Mouse (Mus musculus) monocyte, adult 2 months (primary cell): ENCODE measurements around the gene Col9a3.

Source experiments
- DNase-seq, 2 experiments: peaks; one replicate each; pipeline ENCODE4 v3.0.0; 2022; ENCODE audit warnings: low spot score in 2 of 2, low read depth in 1 of 2

Col9a3 gene

DNA sequence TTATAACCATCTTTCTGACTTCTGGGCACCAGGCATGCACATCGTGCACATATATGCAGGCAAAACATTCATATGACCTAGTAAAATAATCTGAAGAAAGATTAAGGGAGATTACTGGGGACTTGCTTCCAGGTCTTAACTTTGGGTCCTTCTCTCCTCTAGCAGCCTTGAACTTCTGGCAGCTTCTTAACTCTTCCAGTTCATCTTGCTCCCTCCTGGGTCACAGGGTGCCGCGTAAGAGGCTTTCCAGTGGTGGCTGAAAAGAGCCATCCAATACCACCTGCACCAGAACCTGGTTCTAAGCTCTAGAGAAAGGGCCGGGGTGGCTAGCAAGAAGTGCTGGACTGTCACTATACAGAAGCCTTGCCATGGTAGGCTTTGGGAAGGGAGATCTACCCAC, at the start of gene Col9a3:
Gene Col9a3 (plus strand): TSS at position 301 of the 400 bp plus-strand sequence.
- no peak for DNase-seq

- no peak for DNase-seq
Observed at GRCm38 (mm10) chr2:180552340-180552739, 45.2 kb upstream of the Col9a3 start.

DNA sequence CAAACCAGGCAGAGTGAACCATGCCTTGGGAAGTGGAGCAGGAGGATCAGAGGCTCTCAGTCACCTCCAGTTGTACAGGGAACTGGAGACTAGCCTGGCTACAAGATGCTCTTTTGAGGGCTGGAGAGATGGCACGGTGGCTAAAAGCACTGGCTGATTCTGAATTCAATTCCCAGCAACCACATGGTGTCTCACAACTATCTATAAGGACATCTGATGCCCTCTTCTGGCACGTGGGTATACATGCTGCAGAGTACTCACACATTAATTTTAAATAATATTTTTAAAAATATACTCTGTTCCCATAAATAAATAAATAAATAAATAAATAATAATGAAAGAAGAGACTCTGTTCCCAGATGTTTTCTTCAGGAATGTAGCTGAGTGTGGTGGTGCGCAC, 42.4 kb upstream of the Col9a3 start:
- no peak for DNase-seq

DNA sequence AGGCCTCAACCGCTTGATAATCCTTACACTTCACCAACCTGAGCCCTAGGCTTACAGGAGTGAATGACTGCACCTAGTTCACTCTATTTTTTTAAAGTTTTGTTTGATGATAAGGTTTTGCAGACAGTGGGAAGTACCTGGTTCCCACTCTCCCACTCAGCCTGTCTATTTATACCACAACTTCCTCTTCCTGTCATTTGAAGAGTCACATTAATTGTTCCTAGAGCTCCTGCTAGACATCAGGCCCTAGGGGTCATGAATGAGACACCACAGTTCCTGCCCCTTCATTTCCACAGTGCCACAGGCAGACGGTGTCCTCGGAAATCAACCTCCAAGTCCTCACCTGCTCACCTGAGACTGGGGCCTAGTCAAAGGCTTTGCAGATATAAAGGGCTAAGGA, 41.1 kb upstream of the Col9a3 start:
- no peak for DNase-seq

- no peak for DNase-seq
Observed at GRCm38 (mm10) chr2:180560245-180560644, 37.3 kb upstream of the Col9a3 start.

DNA sequence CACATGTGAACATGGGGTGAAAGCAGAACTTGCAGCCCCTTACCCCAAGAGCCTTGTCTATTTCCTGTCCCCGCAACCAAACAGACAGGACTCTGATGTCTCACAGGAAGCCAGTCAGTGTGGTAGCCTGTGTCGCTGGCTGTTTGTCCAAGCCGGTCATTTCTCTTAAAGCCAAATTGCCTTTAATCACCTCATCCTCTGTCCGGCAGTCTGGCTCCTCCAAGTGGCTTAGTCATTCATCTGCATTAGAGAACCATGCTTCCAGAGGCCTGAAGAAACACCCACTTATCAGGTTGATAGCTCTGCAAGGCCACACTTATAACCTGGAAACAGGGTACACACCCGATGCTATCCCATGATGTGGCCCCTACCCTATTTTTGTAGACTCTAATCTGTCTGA, 35.4 kb upstream of the Col9a3 start:
- no peak for DNase-seq

DNA sequence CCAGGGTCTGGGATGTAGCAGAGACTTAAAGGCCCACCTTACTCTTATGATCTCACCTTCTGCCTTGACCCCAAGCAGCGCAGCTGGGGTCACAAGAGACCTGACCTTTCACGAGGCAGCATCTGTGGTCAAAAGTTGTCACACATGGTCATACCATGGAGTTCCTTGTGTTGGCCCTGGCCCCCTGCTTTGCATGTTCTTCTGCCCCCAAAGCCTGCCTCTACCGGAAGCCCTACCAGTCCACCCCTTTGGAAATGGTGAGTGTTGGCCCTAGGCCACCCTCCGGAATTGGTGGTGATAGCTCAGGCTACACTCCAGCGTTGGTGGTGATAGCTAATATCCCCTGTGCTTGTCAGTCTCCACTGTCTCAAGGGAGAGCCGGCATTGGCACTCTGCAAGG, 34.3 kb upstream of the Col9a3 start:
- no peak for DNase-seq

GRCm38 (mm10) chr2:180563841-180564240, 33.7 kb upstream of the Col9a3 start:
- no peak for DNase-seq

GRCm38 (mm10) chr2:180566240-180566913, 31.2 kb upstream of the Col9a3 start:
- DNase-seq: no peak

GRCm38 (mm10) chr2:180569028-180569643, 28.5 kb upstream of the Col9a3 start:
- DNase-seq: no peak

- DNase-seq: no peak
Observed at GRCm38 (mm10) chr2:180576482-180576881, 21.1 kb upstream of the Col9a3 start.

GRCm38 (mm10) chr2:180578686-180579085, 18.9 kb upstream of the Col9a3 start:
- peak in 1 of 2 experiments; percentile 51 for DNase-seq

DNA sequence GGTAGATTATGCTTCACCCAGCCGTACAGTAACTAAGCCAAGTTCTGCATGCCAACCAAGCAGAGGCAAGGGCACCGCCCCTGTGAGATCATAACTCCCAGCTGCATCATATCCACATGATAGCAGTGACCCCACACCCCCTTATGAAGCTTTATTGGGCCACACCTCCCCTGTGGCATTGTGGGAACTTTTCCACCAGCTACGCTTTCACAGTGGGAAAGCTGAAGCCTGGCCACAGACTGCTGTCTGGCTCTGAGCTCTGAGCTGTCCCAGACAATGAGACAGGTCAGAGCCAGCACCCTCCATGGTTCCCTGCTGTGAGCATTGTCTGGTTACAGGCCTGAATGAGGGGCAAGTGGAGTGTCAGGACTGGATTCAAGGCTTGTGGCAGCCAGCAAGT, 16.6 kb upstream of the Col9a3 start, which contains the start of gene Mrgbp:
Gene Mrgbp (plus strand): TSS at position 303 of the 400 bp plus-strand sequence.
- no peak for DNase-seq

GRCm38 (mm10) chr2:180582481-180583153, 15.0 kb upstream of the Col9a3 start:
- peak; percentile 91 to 98 for DNase-seq

- DNase-seq: no peak
Observed at GRCm38 (mm10) chr2:180583154-180583507, 14.5 kb upstream of the Col9a3 start.

DNA sequence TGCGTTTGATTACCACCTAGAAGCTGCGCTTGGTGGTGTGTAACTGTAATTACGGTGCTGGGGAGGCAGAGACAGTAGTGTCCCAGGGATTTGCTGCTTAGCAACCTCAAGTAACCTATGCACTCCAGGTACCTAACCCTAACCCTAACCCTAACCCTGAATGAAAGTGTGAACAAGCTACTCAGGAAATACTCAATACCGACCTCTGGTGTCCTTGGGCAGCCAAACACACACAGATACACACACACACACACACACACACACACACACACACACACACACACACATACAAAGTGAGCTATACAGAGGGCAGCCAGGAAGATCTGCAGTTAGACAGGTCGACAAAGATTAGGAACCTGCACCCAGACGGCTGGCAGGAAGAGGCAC, 8.9 kb upstream of the Col9a3 start:
- DNase-seq: no peak

DNA sequence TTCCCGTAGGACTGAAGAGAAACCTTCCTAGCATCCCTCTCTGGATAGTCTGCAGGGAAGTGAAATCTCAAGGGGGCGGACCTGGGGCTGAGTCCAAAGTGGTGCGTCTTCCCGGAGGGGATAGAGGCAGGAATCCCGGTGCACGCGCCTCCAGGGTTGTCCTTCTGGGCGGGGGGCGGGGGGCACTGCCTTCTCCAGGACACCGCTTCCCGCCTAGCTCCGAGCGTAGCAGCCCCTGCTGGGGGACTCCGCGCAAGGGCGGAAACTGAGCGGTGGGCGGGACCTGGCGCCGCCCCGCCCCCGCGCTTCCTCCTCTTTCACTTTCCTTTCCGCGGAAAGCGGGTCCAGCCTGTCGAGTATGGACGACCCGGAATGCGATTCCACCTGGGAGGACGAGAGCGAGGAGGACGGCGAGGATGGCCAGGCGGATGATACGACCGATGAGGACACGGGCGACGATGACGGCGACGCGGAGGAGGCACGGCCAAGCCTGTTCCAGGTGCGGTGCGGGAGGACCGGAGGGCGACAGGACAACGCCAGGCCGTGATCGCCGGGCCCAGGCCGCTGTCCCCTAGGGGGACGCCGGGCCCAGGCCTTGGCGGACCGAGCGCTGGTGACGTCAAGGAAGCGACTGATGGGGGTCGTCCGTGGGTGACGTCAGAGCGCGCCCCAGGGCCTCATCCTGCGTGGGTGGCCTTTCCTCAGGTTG, 8.3 kb upstream of the Col9a3 start, which contains the start of gene Ogfr:
Gene Ogfr (plus strand): TSS at position 123 of the 709 bp plus-strand sequence.
- peak; percentile 20 to 67 for DNase-seq

DNA sequence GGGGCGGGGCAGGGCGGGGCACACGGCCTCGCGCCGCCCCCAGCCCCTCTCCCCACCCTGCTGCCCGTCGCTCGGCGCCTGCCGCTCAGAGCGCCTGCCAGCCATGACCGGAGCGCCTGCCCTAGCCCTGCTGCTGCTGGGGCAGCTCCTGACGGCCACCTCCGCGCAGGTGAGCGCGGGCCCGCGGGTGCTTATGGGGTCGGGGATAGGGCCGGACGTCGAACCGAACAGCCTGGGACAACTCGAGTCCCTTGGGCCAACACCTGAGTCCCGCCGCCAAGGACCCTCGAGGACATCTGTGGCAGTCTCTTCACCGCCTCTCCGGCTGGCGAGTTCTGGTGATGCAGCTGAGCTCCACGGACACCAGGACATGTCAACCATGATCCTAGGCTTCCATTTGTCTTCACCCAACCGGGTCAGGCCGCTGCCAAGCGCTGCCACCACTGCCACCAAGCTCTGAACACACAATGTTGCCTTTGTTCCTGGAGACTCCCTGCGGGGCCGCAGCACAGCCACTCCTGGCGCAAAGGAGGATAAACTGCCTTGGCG, 641 bp downstream of the Col9a3 start:
- no peak for DNase-seq

GRCm38 (mm10) chr2:180600569-180601021, 3.0 kb downstream of the Col9a3 start:
- DNase-seq: no peak

DNA sequence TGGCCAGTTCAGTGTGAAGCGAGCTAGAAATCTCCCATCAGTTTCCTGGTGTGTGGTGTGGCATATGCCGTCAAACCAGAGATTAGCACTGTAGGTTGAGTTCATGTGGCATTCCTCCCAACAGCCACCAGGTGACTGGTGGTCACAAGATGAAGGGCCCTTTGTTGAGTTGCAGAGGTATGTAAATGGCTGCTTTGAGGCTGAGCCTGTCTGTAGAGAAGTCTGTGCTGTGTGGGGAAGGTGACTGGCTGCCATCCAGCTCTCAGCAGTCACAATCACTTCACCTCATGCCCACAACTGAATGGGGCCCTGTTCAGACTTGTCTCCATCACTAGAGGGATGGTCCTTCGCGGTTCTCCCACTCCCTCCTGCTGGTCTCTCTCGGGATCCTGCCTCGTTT, 7.2 kb downstream of the Col9a3 start:
- DNase-seq: no peak

- DNase-seq: no peak
Observed at GRCm38 (mm10) chr2:180610283-180610682, 12.7 kb downstream of the Col9a3 start.
